Mouse (Mus musculus) adrenal gland, postnatal 36 days (tissue): ENCODE data around the gene Gm20671. TPM values are rescaled to one million over a fixed set of nuclear protein-coding genes. Genes with fewer than 3 reads are reported as not detected.
"Not testable (repeated sequence)": the region's sequence is repeated elsewhere in the genome, so short reads cannot be mapped to it uniquely, and the experiment has no call there.

Experiments used
- DNase-seq, 2 experiments: peaks; one replicate each; pipeline ENCODE4 v3.0.0; 2021; ENCODE audit warnings: mixed read lengths in 1 of 2
- total RNA-seq, 2 experiments: library from RNA; stranded (reverse); gene quantifications; 2 replicates each; pipeline ENCODE4 v1.2.3; 2021

The Gm20671 gene
- total RNA-seq, 2 experiments from 2014 or later = not detected

GRCm38 (mm10) chr5:32735779-32736178 is 91.1 kb downstream of the Gm20671 start:
- peak in 1 of 2 experiments; percentile 39 for DNase-seq

GRCm38 (mm10) chr5:32733892-32734291 is 93.0 kb downstream of the Gm20671 start:
- not testable (repeated sequence) for DNase-seq

- no peak for DNase-seq
These were observed 98.1 kb downstream of the Gm20671 start for GRCm38 (mm10) chr5:32728851-32729250.

GRCm38 (mm10) chr5:32728300-32728699 is 98.6 kb downstream of the Gm20671 start:
- DNase-seq = no peak

- DNase-seq = not testable (repeated sequence)
These were observed 101.5 kb downstream of the Gm20671 start for GRCm38 (mm10) chr5:32725397-32725796.

- DNase-seq = no peak
These were observed 102.9 kb downstream of the Gm20671 start for GRCm38 (mm10) chr5:32723981-32724380.

GRCm38 (mm10) chr5:32722711-32723110 is 104.2 kb downstream of the Gm20671 start:
- DNase-seq = not testable (repeated sequence)

GRCm38 (mm10) chr5:32722263-32722662 is 104.6 kb downstream of the Gm20671 start:
- DNase-seq = no peak

GRCm38 (mm10) chr5:32721316-32721715 is 105.6 kb downstream of the Gm20671 start:
- no peak for DNase-seq

- DNase-seq = no peak
These were observed 106.5 kb downstream of the Gm20671 start for GRCm38 (mm10) chr5:32720416-32720815.

GRCm38 (mm10) chr5:32718916-32719315 is 108.0 kb downstream of the Gm20671 start:
- no peak for DNase-seq

GRCm38 (mm10) chr5:32717726-32718125 is 109.2 kb downstream of the Gm20671 start:
- no peak for DNase-seq

GRCm38 (mm10) chr5:32713703-32714467 is 113.0 kb downstream of the Gm20671 start:
- peak; percentile 82 to 87 for DNase-seq

- no peak for DNase-seq
These were observed 113.7 kb downstream of the Gm20671 start for GRCm38 (mm10) chr5:32713042-32713702.

GRCm38 (mm10) chr5:32712221-32713041 is 114.5 kb downstream of the Gm20671 start:
- DNase-seq = no peak

- no peak for DNase-seq
These were observed 115.4 kb downstream of the Gm20671 start for GRCm38 (mm10) chr5:32711485-32711884.

- DNase-seq = no peak
These were observed 120.6 kb downstream of the Gm20671 start for GRCm38 (mm10) chr5:32706226-32706780.

- DNase-seq = no peak
These were observed 129.6 kb downstream of the Gm20671 start for GRCm38 (mm10) chr5:32697208-32697867.

GRCm38 (mm10) chr5:32693411-32693810 is 133.5 kb downstream of the Gm20671 start:
- DNase-seq = no peak
